Comparison of ENCODE assay signal across 9 mouse cellular contexts in genomic region chr11:88618732-88619309, GRCm38 (mm10).
DNase-seq lines count a peak whose midpoint lies in the region; ATAC-seq and TF ChIP-seq lines count a peak whose summit lies in the region.
"Had no signal": no experiment of that assay in that cellular context is flagged by ENCODE, and none has a peak within 500 bp of the region (broad histone marks: within the 10 kb centered on the region; RNA-seq: fewer than 3 reads in every experiment).

No protein-coding gene starts in this region.

- ATAC-seq in granulocyte monocyte progenitor cell, adult 5-6 weeks (replicated peaks; ENCODE audit: poor library complexity, severe bottlenecking), result peak; percentile 62
- no peak for ATAC-seq in erythroid progenitor cell, adult 5-6 weeks (replicated peaks; ENCODE audit: low FRiP score, poor library complexity, severe bottlenecking)

- 17% methylated on average over 9 of the region's 9 CpGs for WGBS in lung, adult 2 months

- TF ChIP-seq POLR2A in lung, adult 2 months (IDR thresholded peaks at IDR 0.05; ENCODE audit: borderline replicate concordance, extremely low read depth, low read depth, low read length), result no peak

- TF ChIP-seq CTCF in lung, adult 2 months (IDR thresholded peaks at IDR 0.05; ENCODE audit: insufficient read depth, low read length), result 0 out of 2 replicates have a peak, but pooled peaks have one; percentile 3

- peak; percentile 69 for DNase-seq in urinary bladder, postnatal 14 days (ENCODE audit: low spot score)
- DNase-seq in urinary bladder, postnatal 10 days (ENCODE audit: low spot score), result no peak
- peak; percentile 93 for DNase-seq in induced T-regulatory cell, adult 2 months (ENCODE audit: low read depth)
- DNase-seq in lung, adult 2 months, result no peak
- DNase-seq in spleen, adult 12 weeks (ENCODE audit: low spot score), result peak; percentile 32
- no peak for DNase-seq in cerebellum, adult 18-20 months

- H3K4me1 ChIP-seq in lung, adult 2 months (ENCODE audit: control insufficient read depth, insufficient read depth, low read length), result peaks cover 50% of the 10 kb centered on the region

- no peak overlapping the region for H3K4me3 ChIP-seq in lung, adult 2 months (replicated peaks; ENCODE audit: extremely low read depth, low read depth, low read length)
- H3K4me3 ChIP-seq: limb, embryonic 13.5 days had no signal

Comparison
In these comparisons a context has a peak if more than half of its experiments do, and no peak if none do; other contexts are left out.
1. DNase-seq: peak in urinary bladder, postnatal 14 days (single experiment), induced T-regulatory cell, adult 2 months (single experiment) and spleen, adult 12 weeks (single experiment); none in urinary bladder, postnatal 10 days (single experiment), lung, adult 2 months (single experiment) and cerebellum, adult 18-20 months (0 of 2).